Mouse (Mus musculus) monocyte, adult 2 months (primary cell): ENCODE measurements at regions not wholly inside any gene's neighbourhood (a gene's known extent, or its start where the extent isn't known, plus 50 kb on each side); places are given as distances from the start of the nearest gene placed in this dataset.

Source experiments
- DNase-seq, 2 experiments: peaks; one replicate each; pipeline ENCODE4 v3.0.0; 2022; ENCODE audit warnings: low spot score in 2 of 2, low read depth in 1 of 2

DNA sequence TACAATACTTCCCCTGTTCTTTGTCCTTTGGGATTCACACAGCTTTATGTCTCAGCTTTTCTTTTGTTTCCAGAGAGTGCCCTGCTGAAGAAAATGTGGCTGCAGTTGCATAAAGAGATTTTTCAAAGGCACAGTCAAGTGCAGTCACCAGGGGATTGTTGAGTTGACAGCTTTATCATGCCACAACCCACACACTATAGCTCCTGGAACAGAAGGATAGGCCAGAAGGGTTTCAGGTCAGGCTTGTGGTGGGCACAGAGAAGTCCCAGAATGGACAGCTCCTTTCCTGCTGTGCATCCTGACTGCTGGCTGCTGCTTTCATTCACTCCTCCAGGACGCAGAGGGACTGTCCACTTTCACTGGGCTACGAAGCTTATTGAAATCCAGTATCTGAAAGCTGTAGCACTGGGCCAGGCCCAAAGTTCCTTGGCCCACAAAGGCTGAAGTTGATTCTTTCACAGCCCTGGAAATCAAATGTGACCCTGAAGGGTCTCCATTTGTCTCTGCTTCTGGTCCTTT is 119.6 kb upstream of the Slc24a5 start:
- no peak for DNase-seq

DNA sequence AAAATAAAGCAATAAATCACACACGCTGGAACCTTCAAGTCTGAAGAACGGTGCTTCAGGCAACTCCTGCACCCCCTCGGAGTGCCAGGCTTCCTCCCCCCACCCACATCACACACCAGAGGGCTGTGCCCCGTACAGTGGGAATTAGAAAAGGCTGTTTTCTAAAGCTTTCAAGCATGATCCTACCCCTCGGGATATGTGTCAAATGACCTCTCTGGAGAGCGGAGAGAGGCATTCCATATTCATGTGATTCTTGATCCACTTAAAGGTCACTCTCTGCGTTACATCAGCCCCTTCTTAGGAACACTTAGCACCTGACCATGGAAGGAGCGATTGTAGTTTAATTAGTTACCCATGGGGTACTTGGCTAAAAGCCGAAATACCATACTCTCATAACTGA is 119.1 kb upstream of the Slc24a5 start:
- DNase-seq = no peak

DNA sequence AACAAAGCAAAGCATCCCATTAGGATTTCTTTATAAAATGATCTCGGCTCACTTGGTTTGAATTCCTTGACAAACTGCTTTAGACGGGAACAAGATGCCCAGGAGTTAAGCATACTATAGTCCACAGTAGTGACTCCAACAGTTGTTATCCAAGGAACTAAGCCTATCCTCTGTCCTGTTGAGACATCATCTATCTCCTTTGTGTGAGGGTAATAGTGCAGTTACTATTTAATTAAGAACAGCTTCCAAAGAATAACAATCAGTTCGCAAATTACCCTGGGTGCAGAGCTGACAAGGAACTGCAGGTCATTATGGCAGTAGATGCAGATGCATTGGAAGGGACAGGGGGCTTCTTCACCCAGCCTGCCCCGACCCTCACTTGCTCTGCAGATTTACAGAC is 115.7 kb upstream of the Slc24a5 start:
- DNase-seq = no peak

DNA sequence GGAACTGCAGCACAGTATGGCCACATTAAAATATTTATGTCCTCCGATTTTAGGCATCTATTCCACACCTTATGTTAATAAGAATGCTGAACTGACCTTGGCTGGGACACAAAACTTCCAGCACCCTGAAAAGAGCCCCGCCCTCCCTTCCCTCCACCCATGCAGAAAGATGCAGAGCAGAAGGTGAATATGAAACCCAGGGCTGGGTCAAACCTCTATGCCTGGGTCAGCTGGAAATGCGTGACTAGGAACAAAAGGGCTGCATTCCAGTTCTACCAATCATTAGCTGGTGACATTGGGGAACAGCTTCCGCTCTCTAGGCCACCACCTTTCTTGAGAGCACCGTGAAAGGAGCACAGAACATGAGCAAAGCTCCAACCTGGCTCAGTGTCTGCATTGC is 114.9 kb upstream of the Slc24a5 start:
- DNase-seq = no peak

DNA sequence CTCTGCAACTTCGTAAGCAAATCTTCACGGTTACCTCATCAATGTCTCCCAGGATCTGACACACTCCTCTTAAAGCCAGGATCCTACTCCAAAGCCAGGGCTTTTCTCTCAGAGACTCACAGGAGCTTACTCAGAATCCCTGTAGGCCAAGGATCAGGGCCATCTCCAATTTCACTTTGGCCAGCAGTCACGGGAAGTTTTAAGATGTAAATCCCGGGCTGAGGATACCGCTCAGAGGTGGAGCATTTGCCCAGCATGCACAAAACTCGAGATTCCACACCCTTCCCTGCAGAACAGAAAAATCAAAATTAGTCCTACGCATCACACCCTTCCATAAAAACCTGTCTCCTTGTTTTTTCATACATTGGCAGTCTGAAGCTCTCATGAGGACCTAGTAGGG is 112.1 kb upstream of the Slc24a5 start:
- DNase-seq = no peak

DNA sequence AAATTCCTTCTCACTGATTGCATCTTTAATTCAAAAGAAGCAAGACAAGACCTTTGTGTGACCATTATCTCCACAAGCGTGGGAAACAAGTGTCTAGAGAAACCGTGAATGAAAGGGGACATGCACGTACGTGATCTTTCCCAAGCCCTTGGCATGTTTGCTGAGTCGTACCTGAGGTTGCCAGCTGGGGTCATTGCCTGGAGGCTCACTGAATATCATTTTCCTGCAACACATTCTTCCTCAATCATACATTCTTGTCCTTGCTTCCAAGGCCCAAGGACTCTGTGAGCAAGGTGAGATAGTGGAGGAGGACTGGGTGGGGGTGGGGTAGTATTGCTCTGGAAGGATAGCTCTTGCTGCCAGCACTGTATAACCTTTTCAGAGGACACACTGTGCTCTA is 108.5 kb upstream of the Slc24a5 start:
- DNase-seq = no peak

DNA sequence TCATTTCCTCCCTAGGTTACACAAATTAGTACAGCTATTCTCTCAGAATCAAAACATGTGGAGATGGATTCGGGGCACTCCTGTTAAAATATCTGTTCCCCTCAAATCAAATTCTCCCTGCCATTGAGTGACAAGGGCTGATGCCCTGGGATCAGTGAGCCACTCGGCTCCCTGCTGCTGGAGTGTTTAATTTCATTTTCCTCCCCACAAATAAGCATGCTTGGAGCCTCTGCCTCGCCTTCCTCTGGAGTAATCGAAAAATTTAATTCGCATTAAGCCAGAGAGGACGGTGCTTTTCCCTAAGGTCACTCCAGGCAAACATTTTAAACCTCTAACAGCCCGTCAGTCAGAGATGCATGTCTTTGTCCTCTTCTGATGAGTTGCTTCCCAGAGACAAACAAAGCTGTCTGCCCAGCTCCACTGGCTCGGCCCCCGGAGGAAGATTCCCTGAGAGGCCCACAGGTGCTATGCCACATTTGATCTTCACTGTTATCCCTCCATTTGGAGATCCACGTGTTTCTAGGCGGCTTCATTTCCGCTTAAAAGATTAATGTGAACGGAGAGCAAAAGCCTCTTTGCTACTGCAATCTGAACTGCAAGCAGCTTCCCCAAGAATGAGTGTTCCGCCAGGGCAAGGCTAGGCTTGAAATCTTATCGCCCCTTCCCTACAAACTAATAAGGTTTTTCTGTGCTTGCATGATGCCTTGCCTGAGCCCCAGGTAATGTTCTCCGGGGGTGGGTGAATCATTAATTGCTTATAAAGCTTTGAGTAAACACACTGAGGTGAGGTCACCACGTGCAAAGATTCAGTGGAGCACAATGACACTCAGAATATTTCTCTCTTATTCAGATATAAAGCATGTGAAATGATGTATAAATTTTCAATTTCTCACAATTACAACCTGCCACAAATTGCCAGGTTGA is 95.8 kb upstream of the Slc24a5 start:
- no peak for DNase-seq

DNA sequence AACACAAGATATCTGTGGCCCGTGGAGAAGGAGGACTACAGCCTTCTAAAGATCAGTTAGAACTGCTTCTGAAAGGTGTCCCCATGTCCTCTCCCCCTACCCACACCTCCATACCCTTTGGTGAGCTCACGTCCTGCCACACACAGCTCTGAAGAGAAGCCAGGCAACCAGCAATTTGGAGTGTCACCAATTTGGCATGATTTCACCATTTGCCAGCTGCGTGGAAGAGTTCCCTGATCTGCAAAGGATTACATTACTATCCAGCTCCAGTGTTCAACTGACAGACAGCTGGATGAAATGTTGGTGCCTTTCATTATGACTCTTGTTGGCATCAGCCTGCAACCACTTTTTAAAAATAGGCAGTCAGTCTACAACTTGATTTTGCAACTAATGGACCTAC is 92.8 kb upstream of the Slc24a5 start:
- no peak for DNase-seq

DNA sequence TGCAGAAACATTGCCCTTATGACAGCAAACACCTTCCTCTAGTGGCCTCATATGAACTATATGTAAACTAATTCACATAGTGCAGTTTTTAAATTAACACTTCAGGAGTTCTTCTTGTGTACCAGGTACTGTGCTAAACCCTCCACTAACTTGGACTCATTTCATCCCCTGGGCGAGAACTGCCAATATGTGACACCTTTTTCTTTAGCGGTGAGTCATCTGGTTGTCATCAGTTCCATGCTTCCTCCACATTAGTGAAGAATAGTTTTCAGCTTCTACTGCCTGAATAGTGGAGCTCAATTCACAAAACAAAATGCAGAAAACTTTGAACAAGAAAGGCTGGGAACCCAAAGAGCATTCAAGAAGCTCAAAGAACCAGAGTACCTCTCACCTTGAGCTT is 76.9 kb upstream of the Slc24a5 start:
- no peak for DNase-seq

DNA sequence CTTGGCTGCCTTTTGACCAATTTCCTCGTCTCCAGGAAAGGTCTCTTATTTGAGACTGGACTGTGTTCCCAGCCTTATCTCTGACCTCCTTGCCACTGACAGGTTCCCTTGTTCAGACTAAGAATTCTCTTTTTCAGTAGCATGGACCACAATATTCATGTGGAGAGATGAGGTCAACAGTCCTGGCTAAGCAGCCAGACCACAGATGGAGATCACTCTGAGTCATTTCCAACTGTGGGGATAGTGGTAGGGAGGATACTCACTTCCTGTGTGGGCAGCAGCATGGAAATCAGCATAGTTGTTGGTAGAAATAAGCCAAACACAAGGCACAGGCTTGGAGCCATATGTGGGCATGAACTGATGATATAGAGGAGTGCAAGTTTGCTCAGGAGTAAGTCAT is 52.9 kb upstream of the Slc24a5 start:
- DNase-seq = no peak

DNA sequence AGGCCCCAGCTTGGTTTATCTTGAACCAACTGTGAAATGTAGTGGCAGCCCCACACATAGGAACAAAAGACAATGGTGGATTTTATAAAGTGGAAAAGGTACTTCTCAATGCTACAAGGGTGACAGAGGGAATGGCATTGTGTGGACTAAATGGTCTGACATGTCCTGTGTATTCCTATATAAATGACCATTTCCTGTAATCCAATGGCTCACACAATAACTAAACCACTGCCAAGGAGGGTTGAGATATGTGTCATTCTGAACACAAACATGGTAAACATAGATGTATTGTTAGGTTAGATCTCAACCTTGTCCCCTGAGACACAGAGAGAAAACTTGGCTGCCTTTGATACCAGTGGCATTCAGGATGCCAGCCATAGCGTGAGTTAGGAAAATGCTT is 51.0 kb upstream of the Slc24a5 start:
- DNase-seq = no peak
